Mouse (Mus musculus): Measurements from ENCODE around the gene Mad2l1.

DNA sequence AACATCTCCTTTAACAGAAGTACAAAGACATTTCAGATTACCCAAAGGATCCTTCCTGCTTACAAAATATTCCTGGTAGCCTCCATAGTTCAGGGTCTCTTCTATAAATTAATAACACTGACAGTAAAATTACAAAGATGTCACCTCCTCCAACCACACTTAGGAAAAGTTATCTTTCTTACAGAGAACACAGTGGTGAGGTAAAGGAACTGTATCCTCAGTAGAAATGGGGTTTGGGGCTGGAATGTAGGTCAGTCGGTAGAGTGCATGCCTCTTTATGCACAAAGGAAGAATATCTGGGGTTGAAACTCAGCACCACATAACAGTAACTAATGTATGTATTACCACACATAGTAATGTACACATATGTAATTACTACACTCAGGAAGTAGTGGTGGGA is 24.8 kb downstream of the Mad2l1 start, which contains the start of gene Vmn1r32:
- TF ChIP-seq BHLHE40 (IDR thresholded peaks at IDR 0.05; ENCODE audit: low read depth, low read length) = no peak
- TF ChIP-seq CTCF (conservative IDR thresholded peaks at IDR 0.05 in 1 of 2, IDR thresholded peaks at IDR 0.05 in 1 of 2; ENCODE audit: low read depth in 2 of 2, low read length in 2 of 2) = no peak
- no peak for TF ChIP-seq RAD21 (IDR thresholded peaks at IDR 0.05; ENCODE audit: low read depth, low read length)
- no peak for TF ChIP-seq EP300 (IDR thresholded peaks at IDR 0.05; ENCODE audit: low read length)
- no peak for TF ChIP-seq JUND (conservative IDR thresholded peaks at IDR 0.05; ENCODE audit: low read depth, low read length)
- TF ChIP-seq USF1 (IDR thresholded peaks at IDR 0.05; ENCODE audit: low read depth, low read length) = no peak
- TF ChIP-seq PAX5 (IDR thresholded peaks at IDR 0.05; ENCODE audit: low read length) = no peak
- no peak for TF ChIP-seq USF2 (conservative IDR thresholded peaks at IDR 0.05; ENCODE audit: low read depth, low read length)
- no peak for TF ChIP-seq POLR2A (IDR thresholded peaks at IDR 0.05; ENCODE audit: low read depth, low read length)
